8 mouse cellular contexts compared by ENCODE assay signal in the genomic region with DNA sequence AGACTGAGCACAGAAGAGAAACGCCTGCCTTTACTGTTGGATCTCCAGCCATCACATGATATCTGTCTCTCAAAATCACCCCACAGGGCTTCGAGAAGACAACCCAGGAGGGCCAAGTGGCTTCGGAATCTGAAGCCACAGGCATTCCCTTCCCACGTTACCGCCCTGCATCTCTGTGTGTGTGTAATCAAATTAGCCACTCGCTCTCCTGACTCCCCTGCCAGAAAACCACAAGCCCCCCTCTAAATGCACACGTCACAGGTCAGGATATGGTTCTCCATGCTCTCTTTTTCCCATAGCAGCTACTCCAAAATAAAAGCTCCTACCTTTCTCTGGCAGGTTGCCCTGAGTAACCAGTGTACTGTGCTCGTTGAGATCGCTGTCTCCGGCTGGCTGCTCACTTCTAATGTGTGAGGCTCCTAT. TPM values are rescaled to one million over a fixed set of nuclear protein-coding genes. Genes with fewer than 3 reads are reported as not detected.
DNase-seq lines count a peak whose midpoint lies in the region; ATAC-seq lines count a peak whose summit lies in the region.
"Had no signal": no experiment of that assay in that cellular context is flagged by ENCODE, and none has a peak within 500 bp of the region (broad histone marks: within the 10 kb centered on the region; RNA-seq: fewer than 3 reads in every experiment).

No protein-coding gene starts in this region.

- WGBS in embryonic facial prominence, embryonic 14.5 days, result 5% methylated on average over 10 of the region's 10 CpGs
- 12% methylated on average over 10 of the region's 10 CpGs for WGBS in intestine, embryonic 14.5 days
- 24% methylated on average over 10 of the region's 10 CpGs for WGBS in liver, embryonic 11.5 days

- peak overlapping the region; percentile 55 for H3K4me2 ChIP-seq in embryonic facial prominence, embryonic 14.5 days (ENCODE audit: low read depth, low read length)
- peak overlapping the region; percentile 39 for H3K4me2 ChIP-seq in intestine, embryonic 14.5 days (ENCODE audit: low read length)
- H3K4me2 ChIP-seq in liver, embryonic 11.5 days, result peak overlapping the region; percentile 33

- peak; percentile 44 for DNase-seq in testis, postnatal 14 days (ENCODE audit: low spot score)
- DNase-seq in testis, postnatal 10 days (ENCODE audit: low spot score), result no peak
- DNase-seq in embryonic facial prominence, embryonic 14.5 days (ENCODE audit: low spot score), result peak; percentile 96
- peak; percentile 63 for DNase-seq in intestine, embryonic 14.5 days (ENCODE audit: low spot score)
- DNase-seq in liver, embryonic 11.5 days (ENCODE audit: low spot score), result no peak
- peak; percentile 12 for DNase-seq in right cerebral cortex, adult 18-20 months

- H3K4me1 ChIP-seq in embryonic facial prominence, embryonic 14.5 days (ENCODE audit: control insufficient read depth, insufficient read depth, low read length), result peaks cover 6% of the 10 kb centered on the region
- 0 out of 2 replicates have a peak, but pooled peaks cover 6% of the 10 kb centered on the region for H3K4me1 ChIP-seq in intestine, embryonic 14.5 days (replicated peaks; ENCODE audit: control insufficient read depth, insufficient read depth, low read length)
- H3K4me1 ChIP-seq in liver, embryonic 11.5 days (replicated peaks; ENCODE audit: control insufficient read depth, insufficient read depth, low read length), result no peaks in the 10 kb centered on the region

- ATAC-seq in embryonic facial prominence, embryonic 14.5 days (ENCODE audit: low read depth), result peak; percentile 97
- ATAC-seq in intestine, embryonic 14.5 days (replicated peaks; ENCODE audit: low FRiP score, low TSS enrichment, low read depth), result peak; percentile 62; the same call in 1 of the 2 replicates
- ATAC-seq in liver, embryonic 11.5 days (replicated peaks; ENCODE audit: low FRiP score), result peak; percentile 47; the same call in 1 of the 2 replicates
- no peak for ATAC-seq in megakaryocyte, adult 5-6 weeks (ENCODE audit: poor library complexity, severe bottlenecking)

- no peaks in the 10 kb centered on the region for H3K9me3 ChIP-seq in embryonic facial prominence, embryonic 14.5 days (ENCODE audit: control insufficient read depth, low read length)
- H3K9me3 ChIP-seq in intestine, embryonic 14.5 days (ENCODE audit: control insufficient read depth, low read length), result no peaks in the 10 kb centered on the region
- H3K9me3 ChIP-seq in liver, embryonic 11.5 days (ENCODE audit: control insufficient read depth, low read length), result no peaks in the 10 kb centered on the region

- H3K27ac ChIP-seq in embryonic facial prominence, embryonic 14.5 days (replicated peaks; ENCODE audit: low read depth, low read length), result peak overlapping the region; percentile 75
- H3K27ac ChIP-seq in intestine, embryonic 14.5 days (ENCODE audit: low read depth), result no peak overlapping the region
- H3K27ac ChIP-seq in liver, embryonic 11.5 days (ENCODE audit: low read depth, low read length), result no peak overlapping the region
- H3K27ac ChIP-seq: macrophage had no signal

- H3K27me3 ChIP-seq in embryonic facial prominence, embryonic 14.5 days (replicated peaks; ENCODE audit: control insufficient read depth, insufficient read depth, low read length), result no peaks in the 10 kb centered on the region
- H3K27me3 ChIP-seq in intestine, embryonic 14.5 days (replicated peaks; ENCODE audit: control insufficient read depth, insufficient read depth, low read length), result no peaks in the 10 kb centered on the region
- no peaks in the 10 kb centered on the region for H3K27me3 ChIP-seq in liver, embryonic 11.5 days (replicated peaks; ENCODE audit: control insufficient read depth, insufficient read depth, low read length)

- no peaks in the 10 kb centered on the region for H3K36me3 ChIP-seq in embryonic facial prominence, embryonic 14.5 days (ENCODE audit: control insufficient read depth, insufficient read depth, low read length)
- no peaks in the 10 kb centered on the region for H3K36me3 ChIP-seq in intestine, embryonic 14.5 days (ENCODE audit: control insufficient read depth, insufficient read depth, low read length)
- H3K36me3 ChIP-seq in liver, embryonic 11.5 days (ENCODE audit: control insufficient read depth, insufficient read depth, low read length), result no peaks in the 10 kb centered on the region

- H3K4me3 ChIP-seq in embryonic facial prominence, embryonic 14.5 days (ENCODE audit: low read depth, low read length), result peak overlapping the region; percentile 26
- no peak overlapping the region for H3K4me3 ChIP-seq in intestine, embryonic 14.5 days (ENCODE audit: low read depth, low read length)
- no peak overlapping the region for H3K4me3 ChIP-seq in liver, embryonic 11.5 days (ENCODE audit: low read depth, low read length)

- peak overlapping the region; percentile 26; the same call in 1 of the 2 replicates for H3K9ac ChIP-seq in embryonic facial prominence, embryonic 14.5 days (ENCODE audit: low read depth, low read length)
- no peak overlapping the region for H3K9ac ChIP-seq in intestine, embryonic 14.5 days (ENCODE audit: low read length)
- H3K9ac ChIP-seq in liver, embryonic 11.5 days (ENCODE audit: low read depth, low read length), result no peak overlapping the region

RNA-seq across cellular contexts. Expression of gene Gorasp2, which starts 32.0 kb away (rescaled TPM):
- polyA plus RNA-seq in embryonic facial prominence, embryonic 14.5 days (2014; fragmentation: Nextera tagmentation; extraction: Ambion mirVana), result 188 and 201 TPM in 2 replicates
- 169 and 174 TPM in 2 replicates for polyA plus RNA-seq in intestine, embryonic 14.5 days (2014; fragmentation: Nextera tagmentation; extraction: Ambion mirVana)
- polyA plus RNA-seq in liver, embryonic 11.5 days (2014; fragmentation: Nextera tagmentation; extraction: Ambion mirVana), result 135 TPM in 2 replicates
- total RNA-seq in megakaryocyte, adult 5-6 weeks (2015), result 130 and 146 TPM in 2 replicates
- 46.2 and 51.1 TPM in 2 replicates for total RNA-seq in megakaryocyte, adult 5-6 weeks (2017)

RNA-seq across cellular contexts. Expression of gene Gm26558, which starts 32.6 kb away (rescaled TPM):
- 5.2 TPM in 2 replicates for polyA plus RNA-seq in embryonic facial prominence, embryonic 14.5 days (2014; fragmentation: Nextera tagmentation; extraction: Ambion mirVana)
- 5.2 and 5.4 TPM in 2 replicates for polyA plus RNA-seq in intestine, embryonic 14.5 days (2014; fragmentation: Nextera tagmentation; extraction: Ambion mirVana)
- 2.6 and 3.5 TPM in 2 replicates for polyA plus RNA-seq in liver, embryonic 11.5 days (2014; fragmentation: Nextera tagmentation; extraction: Ambion mirVana)
- total RNA-seq in megakaryocyte, adult 5-6 weeks (2015), result not detected in 2 replicates
- not detected in 2 replicates for total RNA-seq in megakaryocyte, adult 5-6 weeks (2017)
- polyA plus RNA-seq: macrophage had no signal

Comparison
In these comparisons a context has a peak if more than half of its experiments do, and no peak if none do; other contexts are left out.
1. DNase-seq: peak in testis, postnatal 14 days (single experiment), embryonic facial prominence, embryonic 14.5 days (single experiment), intestine, embryonic 14.5 days (single experiment) and right cerebral cortex, adult 18-20 months (single experiment); none in testis, postnatal 10 days (single experiment) and liver, embryonic 11.5 days (single experiment).
2. Peak in every context shown above with its lines, with median percentiles within 50 percentile points of each other: H3K4me2 ChIP-seq.